Mouse (Mus musculus) hindbrain, embryonic 13.5 days (tissue): ENCODE data around the gene Fstl5. TPM values are rescaled to one million over a fixed set of nuclear protein-coding genes. Genes with fewer than 3 reads are reported as not detected.

Experiments used
- ATAC-seq: fragments of 200-750 bp; cut with Nextera tagmentation; 2 replicates; pipeline ENCODE4 v1.8.0; 2017; ENCODE audit warnings: moderate TSS enrichment; ENCODE audit not compliant: low FRiP score
- H3K27ac ChIP-seq: fragments of 300-500 bp; sonication (generic); 2 replicates; pipeline ENCODE4 v1.5.1; 2015; ENCODE audit warnings: inconsistent platforms, mild to moderate bottlenecking, moderate library complexity
- H3K27me3 ChIP-seq: fragments of 300-500 bp; sonication (generic); 2 replicates; pipeline ENCODE4 v1.6.1; 2015; ENCODE audit warnings: mild to moderate bottlenecking, inconsistent platforms
- H3K36me3 ChIP-seq: fragments of 300-500 bp; sonication (generic); 2 replicates; pipeline ENCODE4 v1.6.1; 2015; ENCODE audit warnings: mild to moderate bottlenecking, inconsistent platforms
- H3K4me1 ChIP-seq: fragments of 300-500 bp; sonication (generic); replicated peaks from 2 replicates; pipeline ENCODE4 v1.6.1; 2015; ENCODE audit warnings: inconsistent platforms
- H3K4me2 ChIP-seq: fragments of 300-500 bp; sonication (generic); 2 replicates; pipeline ENCODE4 v1.6.1; 2015; ENCODE audit warnings: inconsistent platforms, mild to moderate bottlenecking, moderate library complexity
- H3K4me3 ChIP-seq: fragments of 300-500 bp; sonication (generic); 2 replicates; pipeline ENCODE4 v1.5.1; 2015; ENCODE audit warnings: mild to moderate bottlenecking, inconsistent platforms
- H3K9ac ChIP-seq: fragments of 300-500 bp; sonication (generic); 2 replicates; pipeline ENCODE4 v1.6.1; 2015; ENCODE audit warnings: mild to moderate bottlenecking, inconsistent platforms
- H3K9me3 ChIP-seq: fragments of 300-500 bp; sonication (generic); 2 replicates; pipeline ENCODE4 v1.6.1; 2016; ENCODE audit warnings: inconsistent platforms
- WGBS: fragments of 180-500 bp; shearing (Covaris S2); methylation state at CpG from one replicate; pipeline ENCODE4 v1.1.7; 2015; 5-methylcytosine and 5-hydroxymethylcytosine counted together
- polyA plus RNA-seq: library from polyadenylated mRNA; unstranded; fragments of >200 nt; fragmentation: Nextera tagmentation; extraction: Ambion mirVana; gene quantifications from 2 replicates; pipeline ENCODE4 v1.2.1, GENCODE M21; 2015

The Fstl5 gene
- polyA plus RNA-seq = 53.8 and 55.0 TPM in 2 replicates

DNA sequence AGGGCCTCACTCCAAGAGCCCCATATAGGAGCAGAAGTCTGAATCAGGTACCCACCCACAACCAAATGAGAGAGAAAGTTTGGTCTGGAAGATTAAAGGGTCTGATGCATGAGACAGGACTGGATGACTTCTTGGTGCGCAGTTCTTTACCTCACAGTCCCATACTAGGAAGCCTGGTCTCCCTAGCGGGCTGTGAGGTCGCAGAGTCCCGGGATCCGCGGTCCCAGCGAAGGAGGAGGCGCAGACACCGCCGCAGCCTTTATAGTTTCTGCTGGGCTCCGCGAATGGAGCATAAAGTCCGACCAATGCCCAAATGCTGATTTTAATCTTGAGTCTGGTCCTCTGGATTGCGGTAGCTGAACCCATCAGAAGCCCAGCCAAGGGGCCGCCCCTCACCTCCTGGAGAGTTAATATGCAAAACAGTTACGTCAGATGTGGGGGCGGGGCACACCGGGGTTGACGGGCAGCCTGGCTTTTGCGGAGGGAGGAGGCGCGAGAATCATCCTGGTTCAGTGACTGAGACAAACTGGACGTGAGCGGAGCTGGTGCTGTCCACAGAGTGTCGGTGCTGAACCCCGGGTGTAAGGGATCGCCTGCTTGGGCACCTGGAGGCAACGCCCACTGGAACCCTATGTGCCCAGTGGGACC is at the start of gene Fstl5:
Fstl5 (plus strand) TSS at position 211 of the 648 bp plus-strand sequence.
- no peaks in the 10 kb centered on the region for H3K36me3 ChIP-seq
- WGBS = under 1% methylated on average over 28 of the region's 28 CpGs

DNA sequence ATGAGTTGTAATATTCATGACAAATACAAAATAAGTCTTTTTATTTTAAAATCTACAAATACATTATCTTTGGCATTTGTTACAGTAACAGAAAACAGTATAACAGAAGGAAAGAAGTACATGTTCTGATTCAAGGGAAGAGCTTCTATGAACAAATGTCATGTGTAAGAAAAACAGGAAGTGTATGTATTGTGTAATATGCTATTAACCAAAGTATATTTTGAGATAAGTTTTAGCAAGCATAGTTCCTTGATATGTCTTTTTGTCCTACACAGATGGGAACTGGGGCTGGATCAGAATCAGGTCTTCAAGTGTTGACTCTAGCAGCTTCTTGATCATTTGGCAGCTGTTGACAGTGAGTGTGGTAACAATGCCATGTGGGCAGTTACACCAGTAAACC is 48.5 kb upstream of the Fstl5 start:
- Histone ChIP-seq H3K4me2 (no peak overlapping the region), H3K27ac (no peak overlapping the region), H3K4me1 (no peaks in the 10 kb centered on the region), H3K27me3 (no peaks in the 10 kb centered on the region), H3K36me3 (no peaks in the 10 kb centered on the region), H3K9ac (no peak overlapping the region), H3K4me3 (no peak overlapping the region), H3K9me3 (no peaks in the 10 kb centered on the region)
- no peak for ATAC-seq

More for the DNA sequence above, at the start of gene Fstl5:
- Histone ChIP-seq H3K4me1 (0 out of 2 replicates have a peak, but pooled peaks cover 4% of the 10 kb centered on the region), H3K9me3 (no peaks in the 10 kb centered on the region), H3K4me3 (peak within 1 kb of the TSS; percentile 57), H3K27me3 (no peaks in the 10 kb centered on the region), H3K4me2 (peak within 1 kb of the TSS; percentile 66), H3K9ac (peak within 1 kb of the TSS; percentile 73), H3K27ac (peak within 1 kb of the TSS; percentile 88)
- ATAC-seq = peak; percentile 92

- no peaks in the 10 kb centered on the region for H3K9me3 ChIP-seq
- H3K4me1 ChIP-seq = no peaks in the 10 kb centered on the region
- no peaks in the 10 kb centered on the region for H3K36me3 ChIP-seq
- no peak overlapping the region for H3K4me3 ChIP-seq
- no peak for ATAC-seq
- no peak overlapping the region for H3K4me2 ChIP-seq
- H3K9ac ChIP-seq = no peak overlapping the region
- WGBS = 89% methylated on average over 3 of the region's 3 CpGs
- no peaks in the 10 kb centered on the region for H3K27me3 ChIP-seq
- no peak overlapping the region for H3K27ac ChIP-seq
Observed at GRCm38 (mm10) chr3:76051124-76051523, 22.9 kb upstream of the Fstl5 start.

DNA sequence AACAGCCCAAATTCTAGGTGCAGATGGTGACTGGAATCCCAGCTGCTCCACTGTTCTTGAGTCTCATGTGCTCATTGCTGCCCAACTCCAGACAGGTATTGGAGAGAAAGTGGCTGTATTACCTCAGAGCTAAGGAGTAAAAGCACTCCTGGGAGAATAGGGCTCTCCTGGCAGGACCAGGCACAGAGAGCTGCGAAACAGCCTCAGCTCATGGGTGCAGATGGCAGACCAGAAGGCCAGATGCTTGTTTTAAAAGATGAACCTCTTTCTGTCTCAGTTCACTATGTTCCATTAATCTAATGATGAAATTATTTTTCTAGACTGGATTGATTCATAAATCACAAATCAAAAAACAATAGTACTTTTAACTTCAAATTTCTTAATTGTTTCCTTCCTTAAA is 12.1 kb upstream of the Fstl5 start:
- H3K9ac ChIP-seq = no peak overlapping the region
- no peaks in the 10 kb centered on the region for H3K9me3 ChIP-seq
- H3K4me2 ChIP-seq = no peak overlapping the region
- H3K27ac ChIP-seq = no peak overlapping the region
- H3K4me3 ChIP-seq = no peak overlapping the region
- H3K4me1 ChIP-seq = no peaks in the 10 kb centered on the region
- no peaks in the 10 kb centered on the region for H3K27me3 ChIP-seq
- 86% methylated on average over 1 of the region's 1 CpGs for WGBS
- ATAC-seq = no peak
- no peaks in the 10 kb centered on the region for H3K36me3 ChIP-seq

DNA sequence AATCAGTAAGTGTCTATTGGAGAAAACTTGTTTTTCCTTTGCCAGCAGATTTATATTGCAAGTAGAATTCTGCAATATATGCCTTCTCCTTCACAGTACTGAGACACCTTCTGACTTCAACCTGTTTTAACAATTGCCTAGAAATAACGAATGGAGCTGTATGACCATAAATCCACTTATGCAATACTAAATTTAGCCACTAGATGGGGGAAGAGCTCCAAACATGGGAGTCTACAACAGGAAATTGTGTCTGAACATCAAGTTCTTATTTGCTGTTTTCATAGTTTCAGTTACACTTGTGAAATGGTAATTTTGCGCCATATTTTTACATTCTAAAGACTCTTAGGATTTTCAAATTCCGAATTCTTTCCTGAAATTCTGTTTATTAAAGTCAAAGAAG is 6.2 kb upstream of the Fstl5 start:
- ATAC-seq = peak; percentile 57; the same call in 1 of the 2 replicates
- H3K27me3 ChIP-seq = no peaks in the 10 kb centered on the region
- WGBS = 2% methylated on average over 3 of the region's 3 CpGs

DNA sequence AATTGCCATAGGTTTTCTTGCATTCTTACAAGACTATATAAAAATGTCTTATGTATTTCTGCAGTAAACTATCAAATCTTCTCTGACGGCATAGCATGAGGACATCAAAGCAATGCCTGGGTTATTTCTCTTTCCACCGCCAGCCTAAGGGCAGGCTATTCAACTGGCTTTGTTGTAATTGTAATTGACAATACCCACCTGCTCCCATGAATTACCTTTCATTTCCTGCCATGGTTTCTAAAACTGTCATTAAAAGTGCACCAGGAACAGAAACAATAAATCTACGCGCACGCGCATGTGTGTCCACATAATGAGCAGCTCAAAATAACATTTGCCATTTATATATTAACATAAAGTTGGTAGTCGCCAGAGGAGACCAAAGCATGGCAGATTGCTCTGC is 1.2 kb upstream of the Fstl5 start:
- Histone ChIP-seq H3K27ac (no peak overlapping the region; the same call in 1 of the 2 replicates), H3K9me3 (no peaks in the 10 kb centered on the region), H3K9ac (no peak overlapping the region), H3K4me1 (0 out of 2 replicates have a peak, but pooled peaks cover 4% of the 10 kb centered on the region), H3K4me3 (no peak overlapping the region), H3K27me3 (no peaks in the 10 kb centered on the region), H3K36me3 (no peaks in the 10 kb centered on the region), H3K4me2 (no peak overlapping the region)
- no peak for ATAC-seq
- 45% methylated on average over 7 of the region's 7 CpGs for WGBS

More for the DNA sequence above, 6.2 kb upstream of the Fstl5 start:
- Histone ChIP-seq H3K27ac (no peak overlapping the region), H3K4me1 (no peaks in the 10 kb centered on the region), H3K4me3 (no peak overlapping the region), H3K9me3 (no peaks in the 10 kb centered on the region), H3K4me2 (no peak overlapping the region), H3K36me3 (no peaks in the 10 kb centered on the region), H3K9ac (no peak overlapping the region)

DNA sequence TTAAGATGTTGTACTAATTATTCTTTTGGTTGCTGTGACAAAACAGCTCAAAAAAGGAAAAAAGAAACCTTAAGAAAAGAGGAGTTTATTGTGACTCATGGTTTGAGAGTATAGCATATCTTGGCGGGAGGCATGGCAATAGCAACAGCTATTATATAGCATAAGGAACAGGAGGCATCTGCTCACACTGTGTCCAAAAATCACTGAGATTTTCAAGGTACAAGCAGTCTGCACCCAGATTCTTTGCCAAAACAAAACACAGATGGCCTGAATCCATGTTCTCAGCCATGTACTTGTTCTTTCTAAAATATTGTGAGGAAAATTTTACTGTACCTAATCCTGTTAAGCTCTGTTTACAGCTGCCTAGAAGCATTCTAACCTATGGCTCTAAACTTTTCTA is 66.4 kb downstream of the Fstl5 start:
- Histone ChIP-seq H3K9ac (no peak overlapping the region), H3K4me3 (no peak overlapping the region), H3K4me2 (no peak overlapping the region), H3K36me3 (no peaks in the 10 kb centered on the region), H3K27me3 (no peaks in the 10 kb centered on the region), H3K9me3 (no peaks in the 10 kb centered on the region), H3K4me1 (no peaks in the 10 kb centered on the region), H3K27ac (no peak overlapping the region)
- no peak for ATAC-seq
- 84% methylated on average over 1 of the region's 1 CpGs for WGBS

DNA sequence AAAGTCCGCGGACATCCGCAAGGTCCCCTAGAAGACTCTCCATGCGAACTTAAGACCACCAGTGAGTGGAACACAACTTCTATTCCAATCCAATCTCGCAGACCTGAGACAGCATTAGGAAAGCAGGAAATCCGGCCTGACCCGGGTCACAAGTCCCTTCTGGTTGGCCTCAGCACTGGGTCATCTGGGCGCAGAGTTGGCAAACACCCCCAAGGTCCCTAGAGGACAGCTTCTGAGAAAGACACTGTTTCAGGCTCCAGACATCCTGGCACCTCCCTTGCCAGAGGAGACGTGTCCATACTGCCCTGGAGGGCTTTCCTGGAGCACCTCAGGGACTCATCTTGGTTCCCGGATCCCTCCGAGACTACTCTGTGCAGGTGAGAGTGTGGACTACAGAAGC is 73.8 kb downstream of the Fstl5 start:
- H3K4me2 ChIP-seq = no peak overlapping the region
- H3K36me3 ChIP-seq = peaks cover 5% of the 10 kb centered on the region; the same call in 1 of the 2 replicates
- no peaks in the 10 kb centered on the region for H3K27me3 ChIP-seq
- WGBS = 93% methylated on average over 11 of the region's 11 CpGs
- no peaks in the 10 kb centered on the region for H3K4me1 ChIP-seq
- no peak overlapping the region for H3K4me3 ChIP-seq
- H3K9me3 ChIP-seq = no peaks in the 10 kb centered on the region
- H3K9ac ChIP-seq = no peak overlapping the region
- no peak overlapping the region for H3K27ac ChIP-seq
- ATAC-seq = no peak

DNA sequence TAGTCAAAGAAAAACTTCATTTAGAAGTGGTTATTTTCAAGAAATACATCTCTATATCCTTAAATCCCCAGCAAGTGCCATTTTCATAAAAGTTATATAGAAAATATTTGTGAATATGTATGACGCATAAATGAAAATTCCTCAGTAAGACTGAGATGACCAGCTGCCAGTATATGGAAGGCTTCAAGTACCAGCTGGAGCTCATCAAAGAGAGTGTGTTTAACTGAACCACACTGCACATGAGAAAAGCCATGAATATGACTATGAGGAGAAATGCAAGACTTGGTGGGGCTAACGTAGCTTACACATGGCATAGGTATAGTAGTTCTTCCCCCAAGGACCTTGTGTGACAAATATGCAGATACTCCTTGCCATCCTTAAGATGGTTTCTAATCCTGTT is 164.8 kb downstream of the Fstl5 start:
- 93% methylated on average over 2 of the region's 2 CpGs for WGBS
- Histone ChIP-seq H3K9me3 (no peaks in the 10 kb centered on the region), H3K36me3 (no peaks in the 10 kb centered on the region), H3K4me2 (no peak overlapping the region), H3K27ac (no peak overlapping the region), H3K9ac (no peak overlapping the region), H3K4me1 (no peaks in the 10 kb centered on the region), H3K4me3 (no peak overlapping the region), H3K27me3 (no peaks in the 10 kb centered on the region)
- ATAC-seq = no peak

DNA sequence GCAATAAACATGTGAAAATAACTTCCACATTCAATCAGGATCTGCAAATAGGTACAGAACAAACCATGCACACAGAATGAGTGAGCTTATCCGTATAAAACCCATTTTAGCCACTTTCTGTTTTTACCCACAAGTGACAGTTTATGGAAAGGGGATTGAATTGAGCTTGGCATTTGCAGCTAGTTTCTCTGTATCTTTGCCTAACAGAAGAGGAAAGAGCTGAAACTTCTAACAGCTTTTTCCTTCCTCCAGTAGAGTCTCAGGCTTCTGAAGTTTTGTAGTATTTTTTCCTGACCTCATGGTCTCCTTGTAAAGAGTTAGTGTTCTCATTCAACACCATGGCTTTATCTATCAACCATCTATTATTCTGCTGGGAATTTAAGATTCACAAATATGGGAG is 177.3 kb downstream of the Fstl5 start:
- H3K9me3 ChIP-seq = no peaks in the 10 kb centered on the region
- no peaks in the 10 kb centered on the region for H3K27me3 ChIP-seq
- no peak overlapping the region for H3K4me3 ChIP-seq
- ATAC-seq = no peak
- WGBS = 87% methylated on average over 1 of the region's 1 CpGs
- H3K27ac ChIP-seq = no peak overlapping the region
- H3K9ac ChIP-seq = no peak overlapping the region
- no peaks in the 10 kb centered on the region for H3K4me1 ChIP-seq
- no peak overlapping the region for H3K4me2 ChIP-seq
- no peaks in the 10 kb centered on the region for H3K36me3 ChIP-seq

DNA sequence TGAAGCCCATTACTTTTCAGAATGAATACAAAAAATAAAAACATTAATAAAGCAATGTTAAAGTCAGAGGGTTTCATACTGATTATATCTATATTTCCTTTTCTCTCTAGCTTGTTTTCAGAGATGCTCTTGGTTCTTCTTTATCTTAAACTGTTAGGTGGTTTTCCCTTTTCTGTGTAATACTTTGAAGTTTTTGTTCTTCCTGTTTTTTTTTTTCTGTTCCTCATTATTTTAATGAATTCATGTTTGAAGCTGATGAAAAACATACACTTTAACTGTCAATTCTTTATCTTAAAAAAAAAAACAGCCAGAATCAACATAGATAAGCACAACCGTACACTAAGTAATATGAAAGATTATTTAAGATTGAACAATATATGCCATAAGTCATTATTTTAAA is 218.9 kb downstream of the Fstl5 start:
- WGBS = 94% methylated on average over 1 of the region's 1 CpGs

DNA sequence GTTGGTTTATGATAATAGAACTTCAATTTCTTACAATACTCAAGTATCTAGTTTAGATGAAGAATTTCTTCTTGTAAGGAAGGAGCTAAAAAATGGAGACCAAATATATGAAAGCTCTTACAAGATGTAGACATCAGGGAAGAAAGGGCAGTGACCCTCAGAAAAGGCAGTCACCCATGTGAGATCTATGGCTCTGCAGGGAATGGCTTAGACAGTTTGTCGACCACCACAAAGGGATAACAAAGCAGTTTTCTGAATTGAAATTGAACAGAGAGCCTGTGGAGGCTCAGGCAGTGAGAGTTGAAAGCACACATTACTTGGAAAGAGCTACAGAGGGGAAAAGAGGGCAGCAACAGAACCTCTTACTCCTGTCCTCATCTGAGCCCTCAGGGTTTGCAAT is 220.3 kb downstream of the Fstl5 start:
- Histone ChIP-seq H3K27ac (no peak overlapping the region), H3K27me3 (no peaks in the 10 kb centered on the region), H3K9me3 (no peaks in the 10 kb centered on the region), H3K4me3 (no peak overlapping the region), H3K9ac (no peak overlapping the region), H3K4me1 (no peaks in the 10 kb centered on the region), H3K4me2 (no peak overlapping the region), H3K36me3 (no peaks in the 10 kb centered on the region)
- 0% methylated on average over 1 of the region's 1 CpGs for WGBS
- no peak for ATAC-seq

More for the DNA sequence above, 218.9 kb downstream of the Fstl5 start:
- no peaks in the 10 kb centered on the region for H3K9me3 ChIP-seq
- H3K4me1 ChIP-seq = no peaks in the 10 kb centered on the region
- no peaks in the 10 kb centered on the region for H3K27me3 ChIP-seq
- no peak for ATAC-seq
- H3K4me2 ChIP-seq = no peak overlapping the region
- H3K36me3 ChIP-seq = no peaks in the 10 kb centered on the region
- H3K4me3 ChIP-seq = no peak overlapping the region
- no peak overlapping the region for H3K27ac ChIP-seq
- H3K9ac ChIP-seq = no peak overlapping the region

DNA sequence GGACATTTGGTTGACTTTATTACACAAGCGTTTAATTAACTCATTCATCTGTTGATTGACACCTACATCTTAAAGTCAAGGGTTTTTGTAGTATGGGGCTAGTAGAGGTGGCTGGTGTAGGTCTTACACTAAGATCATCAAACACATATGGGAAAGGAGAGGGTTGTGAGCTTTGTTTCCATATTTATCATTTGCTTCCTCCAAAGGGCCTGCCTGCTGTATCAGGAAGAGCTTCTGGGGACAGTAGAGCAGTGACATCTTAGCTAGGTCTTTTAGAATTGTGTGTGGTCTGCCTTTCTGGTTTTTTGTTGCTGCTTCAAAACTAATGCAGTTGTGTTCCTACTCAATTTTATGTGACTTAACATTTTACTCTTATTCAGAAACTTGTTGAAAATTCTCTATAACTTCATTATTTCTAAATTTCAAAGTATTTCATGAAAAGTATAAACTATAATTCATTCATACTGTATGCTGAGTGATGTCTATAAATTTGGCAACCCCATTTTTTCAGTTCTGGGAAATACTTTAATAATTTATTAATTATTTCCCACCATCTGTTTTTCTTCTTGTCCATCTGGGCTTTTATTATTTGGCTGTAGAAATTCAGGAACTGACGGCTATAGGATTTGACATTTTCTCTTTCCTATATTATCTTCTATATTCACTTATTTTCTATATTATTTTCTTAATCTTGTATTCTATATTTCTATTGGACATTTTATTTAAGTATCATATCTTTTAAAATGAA is 227.1 kb downstream of the Fstl5 start:
- no peaks in the 10 kb centered on the region for H3K36me3 ChIP-seq
- no peaks in the 10 kb centered on the region for H3K9me3 ChIP-seq
- no peak overlapping the region for H3K27ac ChIP-seq
- no peak for ATAC-seq
- no peaks in the 10 kb centered on the region for H3K27me3 ChIP-seq
- WGBS = 86% methylated on average over 2 of the region's 2 CpGs
- no peaks in the 10 kb centered on the region for H3K4me1 ChIP-seq
- no peak overlapping the region for H3K9ac ChIP-seq
- no peak overlapping the region for H3K4me3 ChIP-seq
- no peak overlapping the region for H3K4me2 ChIP-seq
